Mouse (Mus musculus) spleen, adult 2 months (tissue): ENCODE measurements around the gene Gga1. TPM values are rescaled to one million over a fixed set of nuclear protein-coding genes. Genes with fewer than 3 reads are reported as not detected.
"Not testable (repeated sequence)": the region's sequence is repeated elsewhere in the genome, so short reads cannot be mapped to it uniquely, and the experiment has no call there.

Experiments
- DNase-seq, 2 experiments: peaks; one replicate each; pipeline versions ENCODE4 v3.0.0 to v3.0.0-alpha.2; 2012 to 2021; ENCODE audit warnings: low spot score in 2 of 2, low read depth in 1 of 2
- H3K27ac ChIP-seq: fragments of 200-500 bp; 2 replicates; pipeline ENCODE4 v1.5.1; 2012; ENCODE audit warnings: low read length, inconsistent platforms; ENCODE audit not compliant: insufficient read depth
- H3K27me3 ChIP-seq: fragments of 200-500 bp; 2 replicates; pipeline ENCODE4 v1.6.1; 2012; ENCODE audit warnings: mild to moderate bottlenecking, moderate library complexity, low read length, inconsistent platforms; ENCODE audit not compliant: control insufficient read depth, insufficient read depth
- H3K36me3 ChIP-seq: fragments of 200-500 bp; 2 replicates; pipeline ENCODE4 v1.6.1; 2012; ENCODE audit warnings: mild to moderate bottlenecking, low read length, inconsistent platforms; ENCODE audit not compliant: control insufficient read depth, insufficient read depth
- H3K4me1 ChIP-seq: fragments of 200-500 bp; 2 replicates; pipeline ENCODE4 v1.6.1; 2011; ENCODE audit warnings: inconsistent platforms; ENCODE audit not compliant: control insufficient read depth, insufficient read depth, insufficient read length
- H3K4me3 ChIP-seq: fragments of 200-500 bp; 2 replicates; pipeline ENCODE4 v1.5.1; 2011; ENCODE audit warnings: mild to moderate bottlenecking, inconsistent platforms; ENCODE audit not compliant: insufficient read depth, insufficient read length; ENCODE audit errors: extremely low read depth
- CTCF ChIP-seq: fragments of 200-500 bp; IDR thresholded peaks from 2 replicates; pipeline ENCODE4 v1.5.1; 2011; ENCODE audit warnings: mild to moderate bottlenecking, inconsistent platforms; ENCODE audit not compliant: insufficient read depth, insufficient read length, insufficient replicate concordance; ENCODE audit errors: extremely low read depth
- POLR2A ChIP-seq: fragments of 200-500 bp; IDR thresholded peaks from 2 replicates; pipeline ENCODE4 v1.6.1; 2011; ENCODE audit warnings: low read depth, low read length, inconsistent platforms
- WGBS: fragments of 180-500 bp; shearing (Covaris S2); methylation state at CpG from one replicate; pipeline ENCODE4 v1.1.7; 2018; 5-methylcytosine and 5-hydroxymethylcytosine counted together
- polyA plus RNA-seq: library from polyadenylated mRNA; depleted of rRNA; stranded (reverse); fragments of >200 nt; gene quantifications from 2 replicates; pipeline ENCODE4 v1.2.3, GENCODE M21; 2012

The Gga1 gene
- polyA plus RNA-seq, 1 experiment, result 70.2 TPM

GRCm38 (mm10) chr15:78845867-78846266 lies 31.1 kb upstream of the Gga1 start:
- WGBS, result 89% methylated on average over 8 of the region's 8 CpGs
- H3K4me1 ChIP-seq, result peaks cover 8% of the 10 kb centered on the region
- no peak for TF ChIP-seq POLR2A
- no peak for TF ChIP-seq CTCF
- H3K27ac ChIP-seq, result no peak overlapping the region
- no peak for DNase-seq
- peaks cover 19% of the 10 kb centered on the region for H3K27me3 ChIP-seq
- H3K36me3 ChIP-seq, result no peaks in the 10 kb centered on the region
- no peak overlapping the region for H3K4me3 ChIP-seq

- no peaks in the 10 kb centered on the region for H3K36me3 ChIP-seq
- peaks cover 8% of the 10 kb centered on the region for H3K4me1 ChIP-seq
- H3K27ac ChIP-seq, result no peak overlapping the region
- H3K27me3 ChIP-seq, result peaks cover 16% of the 10 kb centered on the region
- WGBS, result 75% methylated on average over 8 of the region's 8 CpGs
- no peak overlapping the region for H3K4me3 ChIP-seq
- no peak for TF ChIP-seq CTCF
- TF ChIP-seq POLR2A, result no peak
- no peak for DNase-seq
These were observed 30.6 kb upstream of the Gga1 start for GRCm38 (mm10) chr15:78846352-78846751.

- DNase-seq, H3K27ac ChIP-seq, H3K4me3 ChIP-seq, H3K36me3 ChIP-seq, H3K4me1 ChIP-seq: not testable (repeated sequence)
- peaks cover 15% of the 10 kb centered on the region for H3K27me3 ChIP-seq
- 92% methylated on average over 7 of the region's 7 CpGs for WGBS
These were observed 30.2 kb upstream of the Gga1 start for GRCm38 (mm10) chr15:78846805-78847204.

GRCm38 (mm10) chr15:78848467-78848866 lies 28.5 kb upstream of the Gga1 start:
- H3K36me3 ChIP-seq, result no peaks in the 10 kb centered on the region
- H3K4me3 ChIP-seq, result no peak overlapping the region
- WGBS, result 28% methylated on average over 5 of the region's 5 CpGs
- peak; percentile 78; the same call in 1 of the 2 replicates for TF ChIP-seq CTCF
- TF ChIP-seq POLR2A, result no peak
- H3K27ac ChIP-seq, result no peak overlapping the region
- H3K4me1 ChIP-seq, result no peaks in the 10 kb centered on the region
- peak; percentile 26 to 77 for DNase-seq
- peaks cover 4% of the 10 kb centered on the region; the same call in 1 of the 2 replicates for H3K27me3 ChIP-seq

GRCm38 (mm10) chr15:78849485-78849884 lies 27.5 kb upstream of the Gga1 start:
- Histone ChIP-seq H3K27me3 (no peaks in the 10 kb centered on the region), H3K36me3 (no peaks in the 10 kb centered on the region), H3K4me1 (no peaks in the 10 kb centered on the region), H3K27ac (no peak overlapping the region), H3K4me3 (no peak overlapping the region)
- 89% methylated on average over 12 of the region's 12 CpGs for WGBS
- TF ChIP-seq CTCF (no peak), POLR2A (no peak)
- no peak for DNase-seq

GRCm38 (mm10) chr15:78850059-78850824 lies 26.7 kb upstream of the Gga1 start:
- WGBS, result 69% methylated on average over 15 of the region's 15 CpGs
- Histone ChIP-seq H3K36me3 (no peaks in the 10 kb centered on the region), H3K4me3 (no peak overlapping the region), H3K4me1 (no peaks in the 10 kb centered on the region), H3K27ac (no peak overlapping the region), H3K27me3 (no peaks in the 10 kb centered on the region)
- DNase-seq, result no peak
- no peak for TF ChIP-seq CTCF
- no peak for TF ChIP-seq POLR2A

GRCm38 (mm10) chr15:78850944-78851343 lies 26.0 kb upstream of the Gga1 start:
- 73% methylated on average over 6 of the region's 6 CpGs for WGBS
- TF ChIP-seq POLR2A (no peak), CTCF (no peak)
- no peak overlapping the region for H3K27ac ChIP-seq

More at GRCm38 (mm10) chr15:78850944-78851343, 26.0 kb upstream of the Gga1 start:
- Histone ChIP-seq H3K4me1 (no peaks in the 10 kb centered on the region), H3K4me3 (no peak overlapping the region), H3K36me3 (no peaks in the 10 kb centered on the region), H3K27me3 (no peaks in the 10 kb centered on the region)
- DNase-seq, result no peak
